Mouse (Mus musculus) bone marrow, adult 2 months (tissue): Measurements from ENCODE around the gene Herpud2.

Experiments used
- CTCF ChIP-seq: fragments of 200-500 bp; IDR thresholded peaks from 2 replicates; pipeline ENCODE4 v1.5.1; 2011; ENCODE audit warnings: low read length, control low read depth; ENCODE audit not compliant: control insufficient read depth, insufficient read depth
- POLR2A ChIP-seq: fragments of 200-500 bp; IDR thresholded peaks from 2 replicates; pipeline ENCODE4 v1.6.1; 2011; ENCODE audit warnings: low read depth, mild to moderate bottlenecking, control low read depth, low read length, borderline replicate concordance; ENCODE audit not compliant: control insufficient read depth

DNA sequence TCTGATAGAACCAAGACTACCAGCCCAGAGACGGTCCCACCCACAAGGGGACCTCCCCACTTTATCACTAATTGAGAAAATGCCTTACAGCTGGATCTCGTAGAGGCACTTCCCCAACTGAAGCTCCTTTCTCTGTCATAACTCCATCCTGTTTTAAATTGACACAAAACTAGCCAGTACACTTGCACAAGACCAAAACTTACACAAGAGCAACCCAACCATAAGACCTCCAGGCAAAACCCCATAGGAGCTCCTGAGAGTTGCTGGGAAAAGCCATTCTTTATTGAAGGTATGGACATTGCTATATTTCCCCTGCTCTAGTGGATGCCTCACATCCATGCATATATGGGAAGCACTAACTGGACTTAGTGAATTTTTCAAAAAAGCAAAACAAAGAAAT lies 27.6 kb downstream of the Herpud2 start:
- TF ChIP-seq POLR2A (no peak), CTCF (no peak)
